Mouse (Mus musculus) forebrain, postnatal 0 days (tissue): Measurements from ENCODE around the gene Ipcef1. TPM values are rescaled to one million over a fixed set of nuclear protein-coding genes. Genes with fewer than 3 reads are reported as not detected.
"Not testable (repeated sequence)": the region's sequence is repeated elsewhere in the genome, so short reads cannot be mapped to it uniquely, and the experiment has no call there.

Experiments used
- ATAC-seq: fragments of 200-750 bp; cut with Nextera tagmentation; 2 replicates; pipeline ENCODE4 v1.8.0; 2017; ENCODE audit warnings: mild to moderate bottlenecking, moderate library complexity
- DNase-seq: peaks from one replicate; pipeline ENCODE4 v3.0.0-alpha.2; 2015
- H3K27ac ChIP-seq: fragments of 300-500 bp; sonication (generic); 2 replicates; pipeline ENCODE4 v1.5.1; 2014; ENCODE audit warnings: low read depth, mild to moderate bottlenecking, antibody characterized with exemption, low read length, moderate library complexity, mixed read lengths
- H3K27me3 ChIP-seq: fragments of 300-500 bp; sonication (generic); 2 replicates; pipeline ENCODE4 v1.6.1; 2014; ENCODE audit warnings: mild to moderate bottlenecking, low read length, mixed read lengths; ENCODE audit not compliant: insufficient read depth
- H3K36me3 ChIP-seq: fragments of 300-500 bp; sonication (generic); 2 replicates; pipeline ENCODE4 v1.6.1; 2014; ENCODE audit warnings: mild to moderate bottlenecking, moderate library complexity; ENCODE audit not compliant: insufficient read depth
- H3K4me1 ChIP-seq: fragments of 300-500 bp; sonication (generic); 2 replicates; pipeline ENCODE4 v1.6.1; 2014; ENCODE audit warnings: antibody characterized with exemption; ENCODE audit not compliant: insufficient read depth
- H3K4me2 ChIP-seq: fragments of 300-500 bp; sonication (generic); 2 replicates; pipeline ENCODE4 v1.6.1; 2014; ENCODE audit warnings: low read depth, mild to moderate bottlenecking, moderate library complexity
- H3K4me3 ChIP-seq: fragments of 300-500 bp; sonication (generic); 2 replicates; pipeline ENCODE4 v1.5.1; 2014; ENCODE audit warnings: low read depth, low read length, mixed read lengths
- H3K9ac ChIP-seq: fragments of 300-500 bp; sonication (generic); 2 replicates; pipeline ENCODE4 v1.6.1; 2014; ENCODE audit warnings: mild to moderate bottlenecking
- H3K9me3 ChIP-seq: fragments of 300-500 bp; sonication (generic); 2 replicates; pipeline ENCODE4 v1.6.1; 2016; ENCODE audit warnings: low read length
- CTCF ChIP-seq: sonication (generic); IDR thresholded peaks from 2 replicates; pipeline ENCODE4 v1.5.1; 2016; ENCODE audit warnings: antibody characterized with exemption, control low read depth, low read depth
- WGBS: fragments of 180-500 bp; shearing (Covaris S2); extraction: QIAGEN DNeasy Blood & Tissue Kit; methylation state at CpG from one replicate; pipeline ENCODE4 v1.1.7; 2014; 5-methylcytosine and 5-hydroxymethylcytosine counted together
- polyA plus RNA-seq: library from polyadenylated mRNA; unstranded; fragments of >200 nt; fragmentation: Nextera tagmentation; extraction: Ambion mirVana; gene quantifications from 2 replicates; pipeline ENCODE4 v1.2.1, GENCODE M21; 2015
- total RNA-seq: library from RNA; depleted of rRNA; stranded (reverse); fragments of >200 nt; gene quantifications from 2 replicates; pipeline ENCODE4 v1.2.3, GENCODE M21; 2014

The Ipcef1 gene
- total and polyA plus RNA-seq, 2 experiments from 2014 or later: 2.2 to 12.0 TPM

DNA sequence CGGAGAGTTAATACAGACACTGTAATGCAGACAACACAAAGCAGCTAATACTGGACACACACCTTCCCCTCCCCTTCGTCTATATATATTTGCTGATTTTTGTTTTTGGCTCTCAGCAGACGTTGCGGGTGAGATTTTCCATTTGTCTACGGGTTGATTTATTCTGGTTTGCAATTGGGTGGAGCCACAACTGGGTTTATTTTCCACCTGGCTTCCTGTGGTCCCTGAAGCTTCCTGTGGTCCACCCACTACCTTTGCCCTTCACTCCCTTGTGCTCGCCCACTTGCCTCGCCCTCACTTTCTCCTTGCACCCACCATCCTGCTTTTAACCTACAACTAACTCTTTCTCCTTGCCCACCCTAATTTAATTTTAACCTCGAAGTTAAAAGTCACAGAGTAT is 41.7 kb downstream of the Ipcef1 start:
- H3K36me3 ChIP-seq: no peaks in the 10 kb centered on the region
- H3K9ac ChIP-seq: no peak overlapping the region
- no peaks in the 10 kb centered on the region for H3K4me1 ChIP-seq
- H3K9me3 ChIP-seq: no peaks in the 10 kb centered on the region
- H3K27me3 ChIP-seq: no peaks in the 10 kb centered on the region
- no peak overlapping the region for H3K4me2 ChIP-seq
- no peak overlapping the region for H3K4me3 ChIP-seq
- no peak for ATAC-seq
- no peak for TF ChIP-seq CTCF
- 86% methylated on average over 8 of the region's 8 CpGs for WGBS
- DNase-seq: no peak
- no peak overlapping the region for H3K27ac ChIP-seq

DNA sequence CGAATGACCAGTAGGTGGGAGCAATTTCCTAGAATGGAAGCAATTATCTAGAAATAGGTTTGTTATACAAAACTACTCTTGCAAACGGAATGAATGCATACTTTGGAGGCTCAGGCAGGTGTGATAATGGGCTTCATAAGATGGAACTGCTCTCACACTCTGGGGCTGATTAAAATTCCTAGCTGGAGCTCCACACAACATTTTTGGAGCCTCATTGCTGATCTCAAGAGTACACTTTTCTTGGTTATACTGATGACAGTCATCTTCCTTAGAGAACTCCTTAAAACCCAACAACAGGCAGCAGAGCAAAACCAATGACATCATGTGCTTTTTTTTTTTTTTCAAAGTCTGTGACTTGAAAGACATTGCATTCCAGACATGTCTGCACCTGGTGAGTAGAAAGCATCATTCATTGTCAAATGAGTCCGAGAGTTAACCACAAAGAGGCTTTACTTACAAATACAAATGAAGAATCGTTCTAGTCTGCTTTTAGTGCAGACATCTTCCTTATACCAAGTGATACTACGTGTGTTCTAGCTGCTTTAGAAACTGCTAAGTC is 47.2 kb downstream of the Ipcef1 start:
- no peak overlapping the region for H3K4me2 ChIP-seq
- 29% methylated on average over 5 of the region's 5 CpGs for WGBS
- H3K9me3 ChIP-seq: no peaks in the 10 kb centered on the region
- no peaks in the 10 kb centered on the region for H3K36me3 ChIP-seq
- H3K9ac ChIP-seq: no peak overlapping the region
- DNase-seq: no peak
- H3K27ac ChIP-seq: no peak overlapping the region
- no peaks in the 10 kb centered on the region for H3K4me1 ChIP-seq
- no peak for ATAC-seq
- H3K27me3 ChIP-seq: no peaks in the 10 kb centered on the region
- TF ChIP-seq CTCF: no peak
- no peak overlapping the region for H3K4me3 ChIP-seq

DNA sequence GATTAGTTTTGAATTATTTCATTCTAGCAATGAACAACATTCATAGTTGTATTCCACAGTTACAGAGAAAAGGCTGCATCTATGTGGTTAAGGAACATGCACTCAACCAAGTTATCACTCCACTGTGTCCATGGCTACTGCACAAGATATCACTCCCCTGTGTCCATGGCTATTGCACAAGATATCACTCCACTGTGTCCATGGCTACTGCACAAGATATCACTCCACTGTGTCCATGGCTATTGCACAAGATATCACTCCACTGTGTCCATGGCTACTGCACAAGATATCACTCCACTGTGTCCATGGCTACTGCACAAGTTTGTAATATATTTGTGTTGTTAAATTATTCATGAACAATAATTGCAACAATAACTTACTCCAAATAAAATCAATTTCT is 48.4 kb downstream of the Ipcef1 start:
- H3K27me3 ChIP-seq, ATAC-seq, H3K9ac ChIP-seq, H3K4me2 ChIP-seq, H3K4me3 ChIP-seq, DNase-seq, H3K36me3 ChIP-seq, H3K9me3 ChIP-seq, H3K27ac ChIP-seq, H3K4me1 ChIP-seq: not testable (repeated sequence)

DNA sequence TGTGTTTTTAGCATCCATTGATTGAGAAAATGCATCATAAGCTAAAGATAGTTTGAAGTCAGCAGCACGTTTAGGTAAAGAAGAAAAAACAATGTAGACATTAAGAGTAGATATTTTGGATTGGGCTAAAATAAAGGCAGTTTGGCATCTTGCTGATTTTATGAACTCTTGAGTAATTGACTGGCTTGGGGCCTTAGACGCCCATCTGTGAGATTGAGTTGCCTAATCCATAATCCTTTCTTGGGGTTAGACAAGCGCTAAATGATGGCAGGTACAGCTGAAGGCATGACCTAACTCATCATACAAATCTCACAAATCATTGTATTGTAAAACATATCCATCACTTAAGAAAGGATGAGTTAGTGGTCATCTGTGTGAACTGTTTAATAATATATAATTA is 52.9 kb downstream of the Ipcef1 start:
- H3K4me3 ChIP-seq: no peak overlapping the region
- no peak for TF ChIP-seq CTCF
- H3K4me2 ChIP-seq: no peak overlapping the region
- no peaks in the 10 kb centered on the region for H3K36me3 ChIP-seq
- no peaks in the 10 kb centered on the region for H3K4me1 ChIP-seq
- ATAC-seq (no peak), DNase-seq (no peak)
- no peak overlapping the region for H3K27ac ChIP-seq
- H3K27me3 ChIP-seq: no peaks in the 10 kb centered on the region
- H3K9me3 ChIP-seq: no peaks in the 10 kb centered on the region
- 88% methylated on average over 3 of the region's 3 CpGs for WGBS
- H3K9ac ChIP-seq: no peak overlapping the region

DNA sequence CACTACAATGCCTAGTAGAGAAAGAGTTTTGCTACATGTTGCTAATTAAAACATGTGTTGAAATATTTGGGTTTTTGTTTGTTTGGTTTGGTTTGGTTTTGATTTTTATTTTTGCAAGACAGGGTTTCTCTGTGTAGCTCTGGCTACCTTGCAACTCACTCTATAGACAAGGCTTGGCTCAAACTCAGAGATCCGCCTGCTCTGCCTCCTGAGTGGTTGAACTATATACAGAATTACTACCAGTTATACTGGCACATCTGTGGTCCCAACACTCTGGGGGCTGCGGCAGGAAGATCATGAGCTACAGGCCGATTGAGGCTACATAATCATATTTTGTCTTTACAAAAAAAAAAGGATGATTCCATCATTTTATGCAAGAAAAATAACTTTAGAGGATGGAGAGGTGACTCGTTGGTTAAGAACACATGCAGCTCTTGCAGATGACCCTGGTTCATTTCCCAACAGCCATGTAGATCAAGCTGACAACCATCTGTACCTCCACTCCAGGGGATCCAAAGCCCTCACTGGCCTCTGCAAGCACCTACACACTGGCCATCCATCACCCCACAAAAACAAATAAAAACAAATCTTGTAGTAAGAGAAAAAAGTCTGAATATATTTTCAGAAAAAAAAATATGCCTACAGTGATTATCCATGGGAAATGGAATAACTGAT is 53.6 kb downstream of the Ipcef1 start:
- no peaks in the 10 kb centered on the region for H3K9me3 ChIP-seq
- DNase-seq (no peak), ATAC-seq (no peak)
- no peaks in the 10 kb centered on the region for H3K4me1 ChIP-seq
- H3K27me3 ChIP-seq: no peaks in the 10 kb centered on the region
- H3K4me2 ChIP-seq: no peak overlapping the region
- H3K27ac ChIP-seq: no peak overlapping the region
- 95% methylated on average over 4 of the region's 4 CpGs for WGBS
- TF ChIP-seq CTCF: no peak
- no peak overlapping the region for H3K9ac ChIP-seq
- no peaks in the 10 kb centered on the region for H3K36me3 ChIP-seq
- H3K4me3 ChIP-seq: no peak overlapping the region

DNA sequence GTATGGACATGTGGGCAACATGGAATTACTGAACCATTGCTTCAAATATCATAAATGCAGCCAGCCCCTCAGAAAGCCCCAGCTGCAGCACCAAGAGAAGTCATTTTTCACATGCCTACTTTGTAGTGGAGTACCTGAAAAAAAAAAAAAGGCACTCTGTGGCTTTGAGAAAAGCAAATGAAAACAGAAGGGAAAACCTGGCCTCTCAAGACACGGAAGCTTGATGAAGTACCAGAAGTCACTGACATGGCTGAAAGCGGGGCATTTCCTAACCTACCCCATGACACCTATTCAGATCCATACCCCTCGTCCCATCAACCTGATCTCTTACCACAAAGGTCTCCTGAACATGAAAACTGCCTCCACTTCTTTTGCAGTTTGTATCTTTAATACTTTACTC is 55.4 kb downstream of the Ipcef1 start:
- WGBS: 87% methylated on average over 3 of the region's 3 CpGs
- DNase-seq: no peak
- no peak for ATAC-seq
- TF ChIP-seq CTCF: no peak
- Histone ChIP-seq H3K27me3 (no peaks in the 10 kb centered on the region), H3K9ac (no peak overlapping the region), H3K4me1 (no peaks in the 10 kb centered on the region), H3K4me3 (no peak overlapping the region), H3K4me2 (no peak overlapping the region), H3K9me3 (no peaks in the 10 kb centered on the region), H3K36me3 (no peaks in the 10 kb centered on the region), H3K27ac (no peak overlapping the region)

DNA sequence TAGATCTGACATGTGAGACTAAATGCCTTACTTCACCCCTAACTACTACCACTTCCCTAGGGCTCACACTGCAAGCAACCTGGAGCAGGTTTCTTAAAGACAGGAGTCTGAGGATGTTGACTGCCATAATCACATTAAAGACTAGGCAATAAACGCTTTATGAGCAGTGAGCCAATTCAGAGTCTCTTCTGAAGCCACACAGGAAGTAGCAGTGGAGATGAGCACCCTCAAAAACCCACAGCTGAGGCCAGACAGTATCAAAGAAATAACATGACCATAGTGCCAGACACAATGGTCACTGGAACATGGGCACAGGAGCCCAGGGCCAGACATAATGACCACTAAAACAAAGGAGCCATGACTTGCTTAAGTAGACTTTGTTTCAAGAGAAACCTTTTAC is 63.7 kb downstream of the Ipcef1 start:
- Histone ChIP-seq H3K9ac (no peak overlapping the region), H3K27ac (no peak overlapping the region), H3K4me1 (no peaks in the 10 kb centered on the region), H3K4me3 (no peak overlapping the region), H3K4me2 (no peak overlapping the region), H3K27me3 (no peaks in the 10 kb centered on the region), H3K9me3 (no peaks in the 10 kb centered on the region), H3K36me3 (no peaks in the 10 kb centered on the region)
- no peak for ATAC-seq
- no peak for TF ChIP-seq CTCF
- DNase-seq: no peak
- WGBS: 87% methylated on average over 1 of the region's 1 CpGs
